In the genomic region with DNA sequence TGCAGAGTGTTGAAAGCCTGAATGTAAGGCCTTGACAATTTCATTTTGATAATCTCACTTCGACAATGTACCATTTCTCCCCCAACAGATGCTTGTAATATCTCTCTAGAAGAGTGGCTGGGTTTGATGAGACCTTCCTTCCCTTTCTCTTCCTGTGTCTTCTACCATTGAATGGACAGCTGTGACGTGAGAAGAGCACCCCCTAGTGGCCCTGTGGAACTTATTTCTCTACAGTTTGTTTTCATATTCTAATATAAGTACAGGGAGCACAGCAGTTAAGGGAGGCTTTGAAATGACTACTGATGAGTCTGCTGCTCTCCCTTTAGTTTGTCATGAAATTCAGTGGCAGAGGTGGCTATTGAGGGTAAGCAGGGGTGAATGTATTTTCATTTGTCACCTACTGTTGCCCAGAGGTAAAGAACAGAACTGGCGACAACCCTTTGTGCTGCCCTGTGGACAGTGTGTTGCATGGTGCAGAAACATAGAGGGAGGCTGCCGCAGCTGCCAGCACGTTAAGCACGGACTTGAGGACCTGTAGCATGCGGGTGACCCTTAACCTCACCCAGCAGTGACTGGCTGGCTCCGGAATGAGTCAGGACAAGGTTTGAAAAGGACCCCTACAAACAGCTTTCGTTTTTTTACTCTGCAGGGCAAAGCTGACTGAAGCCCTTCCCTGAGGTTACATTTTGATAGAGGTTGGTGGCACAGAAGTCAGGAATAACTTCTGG, we compare ENCODE assay signal across 9 mouse cellular contexts. TPM values are rescaled to one million over a fixed set of nuclear protein-coding genes. Genes with fewer than 3 reads are reported as not detected.
A peak's percentile ranks its signal among the peaks of the same experiment; 100 is the strongest.
DNase-seq lines count a peak whose midpoint lies in the region; ATAC-seq and TF ChIP-seq lines count a peak whose summit lies in the region.
"Had no signal": no experiment of that assay in that cellular context is flagged by ENCODE, and none has a peak within 500 bp of the region (broad histone marks: within the 10 kb centered on the region; RNA-seq: fewer than 3 reads in every experiment).

No protein-coding gene starts in this region.

- no peak for TF ChIP-seq EP300 in lung, postnatal 0 days (IDR thresholded peaks at IDR 0.05)
- TF ChIP-seq EP300 in stomach, postnatal 0 days (optimal IDR thresholded peaks at IDR 0.05), result no peak

- no peak overlapping the region for H3K9ac ChIP-seq in forebrain, embryonic 16.5 days (replicated peaks; ENCODE audit: low read depth, low read length)
- H3K9ac ChIP-seq in lung, postnatal 0 days (replicated peaks; ENCODE audit: low read depth), result no peak overlapping the region
- no peak overlapping the region for H3K9ac ChIP-seq in stomach, postnatal 0 days (ENCODE audit: low read length)

- H3K4me3 ChIP-seq in forebrain, embryonic 10.5 days, result no peak overlapping the region
- H3K4me3 ChIP-seq in forebrain, embryonic 16.5 days (replicated peaks; ENCODE audit: low read length), result no peak overlapping the region
- no peak overlapping the region for H3K4me3 ChIP-seq in lung, postnatal 0 days (ENCODE audit: low read depth, low read length)
- no peak overlapping the region for H3K4me3 ChIP-seq in stomach, postnatal 0 days (ENCODE audit: low read depth, low read length)

- H3K27ac ChIP-seq in forebrain, embryonic 10.5 days, result no peak overlapping the region
- H3K27ac ChIP-seq in forebrain, embryonic 16.5 days (ENCODE audit: low read length), result no peak overlapping the region
- no peak overlapping the region for H3K27ac ChIP-seq in lung, postnatal 0 days (ENCODE audit: low read length)
- no peak overlapping the region for H3K27ac ChIP-seq in stomach, postnatal 0 days (replicated peaks)

- H3K4me2 ChIP-seq in forebrain, embryonic 16.5 days (ENCODE audit: low read length), result no peak overlapping the region
- no peak overlapping the region for H3K4me2 ChIP-seq in lung, postnatal 0 days (replicated peaks; ENCODE audit: low read depth, low read length)
- H3K4me2 ChIP-seq in stomach, postnatal 0 days (replicated peaks; ENCODE audit: low read depth), result no peak overlapping the region

- no peak for ATAC-seq in forebrain, embryonic 16.5 days
- ATAC-seq in hematopoietic stem cell, adult 5-6 weeks (replicated peaks in 1 of 2; ENCODE audit: insufficient read depth in 1 of 2, low FRiP score in 2 of 2, low TSS enrichment in 1 of 2, low read depth in 1 of 2, poor library complexity in 2 of 2, severe bottlenecking in 2 of 2), result peak; percentile 60 to 79; a peak in 3 of 4 replicates
- no peak for ATAC-seq in lung, postnatal 0 days
- ATAC-seq in stomach, postnatal 0 days (ENCODE audit: low FRiP score, low TSS enrichment), result no peak

- no peaks in the 10 kb centered on the region for H3K9me3 ChIP-seq in forebrain, embryonic 10.5 days
- H3K9me3 ChIP-seq in forebrain, embryonic 16.5 days (ENCODE audit: control insufficient read depth, low read length), result no peaks in the 10 kb centered on the region
- no peaks in the 10 kb centered on the region for H3K9me3 ChIP-seq in lung, postnatal 0 days (ENCODE audit: low read length)
- H3K9me3 ChIP-seq in stomach, postnatal 0 days (ENCODE audit: control insufficient read depth, low read length), result no peaks in the 10 kb centered on the region

- no peaks in the 10 kb centered on the region for H3K27me3 ChIP-seq in forebrain, embryonic 10.5 days (ENCODE audit: poor library complexity, severe bottlenecking)
- no peaks in the 10 kb centered on the region for H3K27me3 ChIP-seq in forebrain, embryonic 16.5 days (replicated peaks; ENCODE audit: control insufficient read depth, insufficient read depth, low read length)
- no peaks in the 10 kb centered on the region for H3K27me3 ChIP-seq in lung, postnatal 0 days (replicated peaks; ENCODE audit: insufficient read depth, low read length)
- H3K27me3 ChIP-seq in stomach, postnatal 0 days (ENCODE audit: control insufficient read depth, insufficient read depth, low read length), result no peaks in the 10 kb centered on the region

- peak; percentile 49 for DNase-seq in forebrain, embryonic 10.5 days (ENCODE audit: extremely low spot score, low spot score)
- peak; percentile 21 for DNase-seq in ovary, postnatal 14 days (ENCODE audit: low spot score)
- DNase-seq in ovary, postnatal 10 days (ENCODE audit: low spot score), result no peak
- peak; percentile 51 for DNase-seq in c-Kit-positive CD71-positive TER-119-positive erythroid progenitor cells, embryonic 14.5 days (ENCODE audit: low spot score)
- DNase-seq in lung, postnatal 0 days (ENCODE audit: low spot score), result peak; percentile 87
- peak; percentile 54 for DNase-seq in stomach, postnatal 0 days (ENCODE audit: low spot score)

- no peaks in the 10 kb centered on the region for H3K36me3 ChIP-seq in forebrain, embryonic 10.5 days (replicated peaks)
- no peaks in the 10 kb centered on the region for H3K36me3 ChIP-seq in forebrain, embryonic 16.5 days (ENCODE audit: control insufficient read depth, insufficient read depth)
- no peaks in the 10 kb centered on the region for H3K36me3 ChIP-seq in lung, postnatal 0 days (ENCODE audit: insufficient read depth, low read length)
- H3K36me3 ChIP-seq in stomach, postnatal 0 days (ENCODE audit: control insufficient read depth, insufficient read depth, low read length), result no peaks in the 10 kb centered on the region

- 49% methylated on average over 9 of the region's 9 CpGs for WGBS in forebrain, embryonic 10.5 days
- 55% methylated on average over 9 of the region's 9 CpGs for whole genome bisulfite sequencing in forebrain, embryonic 16.5 days
- 37% methylated on average over 9 of the region's 9 CpGs for WGBS in lung, postnatal 0 days
- WGBS in stomach, postnatal 0 days, result 49% methylated on average over 9 of the region's 9 CpGs

- TF ChIP-seq CTCF in lung, postnatal 0 days (IDR thresholded peaks at IDR 0.05), result peak; percentile 87
- TF ChIP-seq CTCF in stomach, postnatal 0 days (IDR thresholded peaks at IDR 0.05; ENCODE audit: low read depth), result peak; percentile 86

- H3K4me1 ChIP-seq in forebrain, embryonic 10.5 days, result peaks cover 5% of the 10 kb centered on the region; the same call in 1 of the 2 replicates
- H3K4me1 ChIP-seq in forebrain, embryonic 16.5 days (replicated peaks; ENCODE audit: control insufficient read depth, insufficient read depth, low read length), result no peaks in the 10 kb centered on the region; the same call in 1 of the 2 replicates
- no peaks in the 10 kb centered on the region for H3K4me1 ChIP-seq in lung, postnatal 0 days (ENCODE audit: insufficient read depth, low read depth, low read length)
- H3K4me1 ChIP-seq in stomach, postnatal 0 days (replicated peaks; ENCODE audit: control insufficient read depth, insufficient read depth), result no peaks in the 10 kb centered on the region

RNA-seq across cellular contexts. Expression of gene ccdc198, which starts 10.3 kb away (rescaled TPM):
- polyA plus RNA-seq in forebrain, embryonic 10.5 days (2016; fragmentation: Nextera tagmentation; extraction: Ambion mirVana), result 0.07 and 0.09 TPM in 2 replicates
- 0.24 and 0.42 TPM in 2 replicates for polyA plus RNA-seq in forebrain, embryonic 16.5 days (2015; fragmentation: Nextera tagmentation; extraction: Ambion mirVana)
- total RNA-seq in hematopoietic stem cell, adult 5-6 weeks (2017), result not detected in 2 replicates
- polyA plus RNA-seq in lung, postnatal 0 days (2015; fragmentation: Nextera tagmentation; extraction: Ambion mirVana), result 0.13 and 0.19 TPM in 2 replicates
- polyA plus RNA-seq in stomach, postnatal 0 days (2015; fragmentation: Nextera tagmentation; extraction: Ambion mirVana), result 0.04 and 0.33 TPM in 2 replicates
- total RNA-seq: layer of hippocampus, adult 18-20 months had no signal

Comparison
In these comparisons a context has a peak if more than half of its experiments do, and no peak if none do; other contexts are left out.
1. ATAC-seq: peak in hematopoietic stem cell, adult 5-6 weeks (2 of 2); none in forebrain, embryonic 16.5 days (single experiment), lung, postnatal 0 days (single experiment) and stomach, postnatal 0 days (single experiment).